Mouse (Mus musculus): ENCODE measurements around the gene Zfp648.
A peak's percentile ranks its signal among the peaks of the same experiment; 100 is the strongest.

Zfp648 gene

DNA sequence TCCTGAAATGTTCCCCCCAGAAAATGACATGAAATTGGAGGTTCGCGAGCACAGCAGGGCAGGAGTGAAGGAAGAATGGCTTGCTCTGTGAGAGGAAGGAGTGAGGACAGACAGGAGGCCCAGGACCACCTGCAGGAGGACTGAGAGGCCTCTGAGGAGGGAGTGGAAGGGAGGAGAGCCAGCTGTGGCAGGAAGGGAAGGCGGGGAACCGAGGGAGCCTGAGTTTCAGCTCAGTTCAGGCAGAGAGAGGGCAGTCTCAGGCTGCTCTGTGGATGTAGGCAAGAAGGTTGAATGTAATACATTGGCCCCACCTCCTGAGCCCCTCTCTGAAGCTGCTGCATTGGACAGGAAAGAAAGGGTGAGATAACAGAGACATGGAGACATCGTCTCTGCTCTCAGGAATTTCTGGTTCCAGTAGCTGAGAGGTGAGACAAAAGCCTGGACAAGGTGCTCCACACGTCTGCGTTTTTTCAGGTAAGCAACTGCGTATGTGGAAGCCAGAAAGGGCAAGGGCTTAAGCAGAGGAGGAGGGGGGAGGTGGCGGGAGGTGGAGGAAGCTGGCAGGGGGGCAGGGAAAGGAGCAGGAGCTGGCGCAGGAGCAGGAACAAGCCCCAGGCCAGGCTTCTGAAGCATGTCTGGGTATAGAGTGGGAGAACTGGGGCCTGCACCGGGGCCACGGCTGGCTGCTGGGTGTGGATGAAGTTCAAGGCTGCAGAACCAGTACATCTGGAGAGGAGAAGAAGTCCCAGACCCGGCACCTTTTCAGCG is at the start of gene Zfp648:
Zfp648 (plus strand) TSS at position 233 of the 768 bp plus-strand sequence.
- DNase-seq (ENCODE audit: low spot score) = no peak

- DNase-seq (ENCODE audit: low spot score) = peak; percentile 26
Observed at GRCm38 (mm10) chr1:154152539-154152938, 48.4 kb upstream of the Zfp648 start.

- DNase-seq (ENCODE audit: low spot score) = no peak
Observed at GRCm38 (mm10) chr1:154153800-154154199, 47.2 kb upstream of the Zfp648 start.

DNA sequence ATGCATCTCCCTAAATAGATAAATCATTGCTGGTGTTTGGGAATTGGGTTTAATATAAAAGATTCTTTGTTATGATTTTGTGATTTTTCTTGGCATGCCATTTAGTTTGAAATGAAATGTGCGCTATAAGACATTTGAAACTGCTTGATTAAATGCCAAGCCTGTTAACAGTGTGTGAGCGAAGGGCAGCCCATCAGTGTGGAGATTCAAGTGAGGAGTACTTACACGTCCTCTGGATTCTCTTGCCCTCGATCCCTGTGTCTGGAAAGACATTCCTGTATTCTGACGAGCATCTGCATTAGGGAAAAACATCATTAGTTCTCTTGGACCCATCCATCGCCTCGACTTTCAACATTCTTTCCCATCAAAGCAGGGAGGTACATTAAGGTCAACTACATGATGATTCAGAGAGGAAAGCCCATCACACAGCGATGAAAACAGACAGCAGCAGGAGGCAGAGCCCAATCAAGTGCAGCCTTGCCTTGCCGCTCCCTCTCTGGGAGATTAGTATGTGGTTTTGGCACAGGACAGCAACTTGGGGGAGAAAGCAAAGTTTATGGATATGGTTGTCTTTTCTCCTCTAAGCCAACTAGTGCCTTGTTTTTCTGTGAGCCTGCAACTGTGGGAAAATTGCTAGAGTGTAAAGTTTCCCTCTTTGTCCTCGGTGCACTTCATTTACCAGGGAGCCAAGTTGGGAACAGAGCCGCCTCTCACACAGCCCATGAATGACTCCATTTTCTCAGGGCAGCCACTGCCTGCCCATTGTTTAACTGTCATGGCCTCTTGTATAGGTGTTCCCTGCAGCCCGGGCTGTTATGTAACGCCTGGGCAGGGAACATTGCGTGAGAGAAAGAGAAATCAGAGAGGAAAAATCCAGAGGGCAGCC is 44.6 kb upstream of the Zfp648 start:
- DNase-seq (ENCODE audit: low spot score) = peak; percentile 47

- no peak for DNase-seq (ENCODE audit: low spot score)
Observed at GRCm38 (mm10) chr1:154157131-154157530, 43.9 kb upstream of the Zfp648 start.

DNA sequence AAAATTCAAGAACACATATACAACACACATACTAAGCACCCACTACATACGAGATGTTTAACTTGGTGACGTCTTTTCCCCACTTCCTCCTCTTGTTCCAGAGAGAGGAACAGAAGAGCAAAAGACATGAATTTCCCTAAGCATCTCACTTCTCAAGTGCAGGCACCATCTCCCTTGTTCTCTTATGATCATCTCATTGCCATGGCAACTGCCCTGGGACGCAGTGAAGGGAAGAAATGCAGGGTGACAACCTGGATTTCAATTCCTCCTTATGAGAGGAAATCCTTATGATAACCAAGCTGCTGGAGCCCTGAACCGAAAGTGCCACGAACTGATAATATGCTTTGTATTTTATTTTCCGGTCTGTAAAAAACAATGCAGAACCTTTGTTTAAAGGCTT is 33.3 kb upstream of the Zfp648 start:
- no peak for DNase-seq (ENCODE audit: low spot score)

DNA sequence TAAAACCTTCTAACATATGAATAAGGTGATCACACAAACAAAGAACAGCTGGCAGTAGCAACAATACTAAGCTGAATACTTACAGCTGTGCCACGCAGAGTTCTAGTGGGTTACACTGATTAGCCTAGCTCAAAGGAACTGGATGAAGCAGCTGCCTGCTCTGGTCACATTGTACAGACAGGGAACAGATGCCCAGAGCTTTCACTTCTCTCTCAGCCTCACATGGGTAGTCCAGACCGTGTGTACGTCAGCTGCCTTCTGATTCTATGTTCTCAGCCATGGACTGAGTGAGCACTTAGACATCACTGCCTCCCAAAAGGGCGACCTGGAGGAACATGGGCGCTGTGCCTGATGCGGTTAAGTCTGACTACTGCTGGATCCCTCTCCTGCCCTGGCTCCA is 25.7 kb upstream of the Zfp648 start:
- DNase-seq (ENCODE audit: low spot score) = no peak

DNA sequence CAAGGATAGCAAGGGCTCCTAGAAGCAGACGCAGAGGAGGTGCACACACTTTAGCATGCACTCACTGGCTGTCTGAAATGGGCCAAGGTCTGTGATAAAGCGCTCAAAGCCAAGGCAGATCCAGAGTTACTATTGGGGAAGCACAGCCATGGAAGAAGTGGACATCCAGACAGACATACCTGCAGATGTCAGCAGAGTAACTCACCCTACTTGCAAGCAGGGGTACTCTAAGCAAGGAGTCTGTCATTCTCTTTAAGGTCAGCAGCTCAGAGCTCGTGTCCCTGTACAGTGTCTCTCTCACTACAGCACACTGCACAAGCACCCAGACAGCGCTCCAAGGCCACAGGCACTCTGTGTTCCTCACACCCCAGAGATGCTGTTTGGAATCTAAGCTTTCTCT is 23.2 kb upstream of the Zfp648 start:
- DNase-seq (ENCODE audit: low spot score) = no peak

DNA sequence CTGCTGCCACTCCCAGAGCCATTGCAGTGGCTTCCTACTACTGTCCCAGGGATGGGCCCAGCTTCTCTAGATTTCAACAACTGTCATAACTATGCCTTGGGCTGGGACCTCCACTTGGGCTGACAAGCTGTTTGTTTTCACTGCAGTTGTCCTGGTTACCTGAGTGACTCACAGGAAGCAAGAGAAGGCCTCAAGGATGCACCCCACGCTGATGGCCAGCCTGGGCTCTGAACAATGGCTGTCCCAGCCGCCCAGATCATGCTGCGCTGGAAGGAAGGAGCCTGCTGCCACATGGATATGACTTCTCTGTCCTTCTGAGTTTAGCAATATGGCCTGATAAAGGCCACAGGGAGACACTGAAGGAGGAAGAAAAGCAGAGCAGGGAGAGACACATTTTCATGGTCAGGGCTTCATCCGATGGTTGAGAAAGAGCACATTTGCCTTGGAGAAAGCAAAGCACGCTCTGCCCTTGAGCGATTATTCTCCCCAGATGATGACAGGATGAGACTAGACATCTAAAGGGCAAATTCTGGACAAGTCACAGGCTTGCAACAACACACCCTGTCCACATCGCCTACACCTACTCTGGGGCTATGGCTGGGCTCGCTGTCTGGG is 22.3 kb upstream of the Zfp648 start:
- no peak for DNase-seq (ENCODE audit: low spot score)

DNA sequence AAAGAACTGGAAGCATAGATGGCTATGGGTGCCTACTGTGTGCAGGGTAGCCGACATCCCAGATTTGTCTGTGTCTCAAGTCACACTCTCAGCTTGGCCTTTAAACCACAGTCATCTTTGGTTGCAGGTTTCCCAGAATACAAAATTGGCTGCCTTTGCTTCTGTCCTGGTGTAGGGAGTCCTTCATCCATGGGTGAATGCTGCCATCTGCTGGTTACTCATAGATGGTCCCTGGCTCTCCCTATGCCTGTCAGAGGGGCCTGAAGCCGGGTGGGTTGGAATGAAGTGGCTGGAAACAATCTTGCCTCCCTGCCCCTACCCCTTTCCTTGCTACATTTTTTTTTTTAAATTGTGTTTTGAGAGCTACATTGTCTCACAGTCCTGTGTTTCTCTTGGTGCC is 20.0 kb upstream of the Zfp648 start:
- peak; percentile 85 for DNase-seq (ENCODE audit: low spot score)

DNA sequence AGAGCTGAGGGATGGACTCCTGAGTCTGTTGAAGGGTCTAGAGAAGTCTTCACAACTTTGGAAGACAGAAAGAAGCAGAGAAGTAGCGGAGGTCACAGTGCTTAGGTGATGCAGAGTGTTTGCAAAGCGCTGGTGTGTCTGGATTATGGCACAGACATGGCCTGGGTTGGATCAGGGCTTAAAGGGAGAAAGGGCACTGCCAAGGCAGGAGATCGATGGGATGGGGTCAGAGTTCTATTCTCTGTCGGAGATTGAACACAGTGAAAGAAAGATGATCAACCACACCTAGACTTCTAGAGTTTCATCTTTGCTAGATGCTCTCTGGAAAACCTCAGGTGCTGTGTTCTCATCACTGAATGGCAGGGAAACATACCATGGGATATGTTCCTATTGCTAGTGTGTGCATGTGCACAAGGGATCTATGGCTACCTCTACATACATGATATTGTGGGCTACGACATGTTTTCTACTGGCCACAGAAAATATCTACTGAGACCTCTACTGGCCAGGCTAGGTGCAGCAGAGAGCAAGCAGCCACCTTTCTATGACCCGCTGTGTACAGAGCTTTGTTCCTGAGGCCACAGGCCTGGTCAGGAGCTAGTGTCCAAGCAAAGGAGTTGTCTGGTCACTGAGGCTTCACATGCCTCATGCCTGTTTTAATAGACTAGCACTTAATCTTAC is 18.5 kb upstream of the Zfp648 start:
- DNase-seq (ENCODE audit: low spot score) = peak; percentile 48

DNA sequence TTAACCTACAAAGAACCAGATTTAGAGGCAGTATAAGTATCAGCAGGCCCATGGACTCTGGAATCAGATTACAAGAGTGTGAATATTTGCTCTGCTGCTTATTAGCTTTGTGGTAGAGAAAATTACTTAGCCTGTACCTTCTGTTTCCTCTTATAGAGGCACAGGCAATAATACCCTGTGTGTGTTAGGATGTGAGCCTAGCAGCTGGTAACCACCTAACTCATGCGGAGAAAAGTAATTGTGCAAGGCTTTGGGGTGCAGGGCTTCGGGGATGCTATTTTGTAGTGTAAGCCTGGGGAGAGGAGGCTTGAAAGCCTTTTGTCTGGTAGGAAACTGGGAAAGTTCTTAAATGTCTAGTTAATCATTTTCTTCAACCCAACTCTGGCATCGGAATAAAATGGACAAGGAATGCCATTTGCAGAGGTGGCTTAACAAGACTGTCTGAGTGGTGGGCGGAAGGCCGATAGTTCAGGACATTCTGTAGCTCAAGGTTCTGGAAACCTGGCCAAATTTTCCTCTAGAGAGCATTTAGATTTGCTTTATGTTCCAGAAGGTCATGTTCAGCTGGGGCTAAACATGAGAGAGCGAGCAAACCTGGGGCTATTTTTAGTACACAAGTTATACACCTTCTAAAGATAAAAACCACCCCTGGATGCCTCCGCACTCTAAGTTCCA is 17.8 kb upstream of the Zfp648 start:
- no peak for DNase-seq (ENCODE audit: low spot score)

GRCm38 (mm10) chr1:154188229-154188628 is 12.8 kb upstream of the Zfp648 start:
- DNase-seq (ENCODE audit: low spot score) = no peak

DNA sequence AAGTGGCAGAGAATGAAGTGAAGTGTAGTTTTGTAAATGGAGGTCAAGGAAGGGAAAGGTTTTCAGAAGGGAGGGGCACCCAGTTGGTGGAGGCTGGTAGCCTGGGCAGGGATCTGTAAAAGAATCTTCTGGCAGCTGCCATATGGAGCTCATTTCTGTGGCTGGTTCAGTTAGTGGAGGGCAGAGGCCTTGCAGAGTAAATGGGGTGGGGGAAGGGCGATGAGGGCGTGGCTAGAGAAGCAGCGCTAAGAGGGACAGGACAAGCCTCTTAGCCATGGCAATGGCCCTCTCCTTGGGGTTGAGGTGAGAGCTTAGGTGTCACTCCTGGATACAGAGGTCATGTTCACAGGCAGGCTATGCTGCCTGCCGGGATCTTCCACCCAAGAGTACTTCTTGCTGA is 12.4 kb upstream of the Zfp648 start:
- peak; percentile 63 for DNase-seq (ENCODE audit: low spot score)

DNA sequence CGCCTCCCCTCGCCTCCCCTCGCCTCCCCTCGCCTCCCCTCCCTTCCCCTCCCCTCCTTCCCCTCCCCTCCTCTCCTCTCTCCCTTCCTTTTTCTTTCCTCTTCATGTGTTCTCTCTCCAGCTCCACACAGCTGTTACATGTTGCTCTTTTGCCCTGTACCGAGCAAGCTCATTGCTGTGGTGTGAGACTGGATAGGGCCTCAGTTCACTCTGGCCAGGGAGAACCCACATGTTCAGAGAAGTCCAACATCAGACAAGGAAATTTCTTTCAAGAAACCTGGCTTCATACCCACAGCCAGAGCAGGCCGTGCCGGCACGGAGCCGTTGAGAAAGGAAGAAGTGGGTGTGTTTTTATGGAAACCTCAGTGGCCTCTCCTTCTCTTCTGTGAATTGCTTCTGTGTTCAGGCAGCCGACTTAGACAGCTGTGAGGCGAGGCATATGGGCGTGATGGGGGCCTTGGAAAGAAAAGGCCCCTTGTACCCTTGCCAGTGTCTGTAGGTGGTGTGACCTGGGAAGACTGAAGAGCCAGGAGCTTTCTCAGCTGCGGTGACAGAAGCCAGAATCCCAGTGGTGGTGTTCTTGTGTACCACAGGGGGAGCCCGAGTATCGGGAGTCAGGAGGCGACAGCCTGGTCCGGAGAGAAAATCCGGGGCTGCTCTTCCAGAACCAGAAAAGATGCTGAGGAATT is 11.0 kb upstream of the Zfp648 start:
- peak; percentile 42 for DNase-seq (ENCODE audit: low spot score)

DNA sequence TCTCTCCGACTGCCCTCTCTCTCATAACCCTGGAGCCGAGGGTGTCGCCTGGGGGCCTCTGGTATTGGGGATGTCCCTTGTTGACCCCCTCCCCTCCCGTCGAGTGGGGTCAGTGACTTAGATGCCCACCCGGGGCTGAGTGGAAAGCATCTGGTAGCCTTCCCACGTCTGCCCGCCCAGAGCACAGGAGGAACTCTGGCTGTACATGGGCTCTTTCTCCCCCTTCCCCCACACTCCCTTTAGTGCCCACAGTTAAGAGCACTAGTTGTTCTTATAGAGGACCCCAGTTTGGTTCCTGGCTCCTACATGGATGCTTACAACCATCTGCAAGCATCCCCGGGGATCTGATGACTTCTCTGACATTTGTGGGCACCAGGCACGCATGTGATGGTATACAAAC is 2.1 kb upstream of the Zfp648 start:
- DNase-seq (ENCODE audit: low spot score) = no peak

GRCm38 (mm10) chr1:154202580-154202979 is 1.6 kb downstream of the Zfp648 start:
- DNase-seq (ENCODE audit: low spot score) = peak; percentile 33

DNA sequence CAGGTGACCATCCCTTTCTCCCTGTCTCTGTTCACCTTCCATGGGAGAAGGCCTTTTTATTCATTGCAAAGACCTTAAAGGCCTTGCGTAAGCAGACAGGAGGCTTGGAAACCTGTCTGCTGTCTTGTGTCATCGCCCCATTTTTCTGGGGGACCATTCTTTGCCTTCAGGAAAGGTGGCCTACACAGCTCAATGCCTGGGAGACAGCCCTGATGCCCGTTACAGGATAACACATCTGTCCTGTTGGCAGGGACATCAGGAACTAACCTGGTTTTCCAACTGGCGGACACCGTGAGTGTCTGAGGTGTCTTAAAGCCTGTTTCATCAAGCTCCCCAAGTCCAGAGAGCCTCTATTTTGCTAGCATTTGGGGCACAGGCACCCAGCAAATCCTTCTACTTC is 2.4 kb downstream of the Zfp648 start:
- no peak for DNase-seq (ENCODE audit: low spot score)

DNA sequence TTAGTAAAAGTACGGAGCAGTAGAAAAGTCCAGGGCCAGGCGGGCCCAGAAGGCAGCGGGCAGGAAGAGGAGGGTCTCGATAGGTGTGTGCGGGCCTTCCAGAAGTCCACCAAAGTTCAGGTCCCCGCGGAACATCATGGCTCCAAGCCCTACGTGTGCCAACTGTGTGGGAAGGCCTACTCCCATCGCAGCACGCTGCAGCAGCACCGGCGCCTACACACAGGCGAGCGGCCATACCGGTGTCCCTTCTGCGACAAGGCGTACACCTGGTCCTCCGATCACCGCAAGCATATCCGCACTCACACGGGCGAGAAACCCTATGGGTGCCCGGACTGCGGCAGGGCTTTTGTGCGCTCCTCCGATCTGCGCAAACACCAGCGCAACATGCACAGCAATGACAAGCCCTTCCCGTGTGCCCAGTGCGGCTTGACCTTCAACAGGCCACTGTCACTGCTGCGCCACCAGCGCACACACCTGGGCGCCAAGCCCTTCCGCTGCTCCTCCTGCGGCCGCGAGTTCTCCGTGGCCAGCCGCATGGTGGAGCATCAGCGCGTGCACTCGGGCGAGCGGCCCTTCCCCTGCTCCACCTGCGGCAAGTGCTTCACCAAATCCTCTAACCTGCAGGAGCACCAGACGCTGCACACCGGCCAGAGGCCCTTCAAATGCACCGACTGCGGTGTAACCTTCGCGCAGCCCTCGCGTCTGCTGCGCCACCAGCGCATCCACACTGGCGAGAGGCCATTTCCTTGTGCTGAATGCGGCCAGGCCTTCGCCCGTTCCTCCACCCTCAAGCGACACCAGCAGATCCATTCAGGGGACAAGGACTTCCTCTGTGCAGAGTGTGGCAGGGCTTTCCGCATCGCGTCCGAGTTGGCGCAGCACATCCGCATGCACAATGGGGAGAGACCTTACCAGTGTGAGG is 3.9 kb downstream of the Zfp648 start:
- DNase-seq (ENCODE audit: low spot score) = peak; percentile 15

GRCm38 (mm10) chr1:154219991-154220390 is 19.0 kb downstream of the Zfp648 start:
- no peak for DNase-seq (ENCODE audit: low spot score)
